8 mouse cellular contexts compared by ENCODE assay signal in the genomic region with DNA sequence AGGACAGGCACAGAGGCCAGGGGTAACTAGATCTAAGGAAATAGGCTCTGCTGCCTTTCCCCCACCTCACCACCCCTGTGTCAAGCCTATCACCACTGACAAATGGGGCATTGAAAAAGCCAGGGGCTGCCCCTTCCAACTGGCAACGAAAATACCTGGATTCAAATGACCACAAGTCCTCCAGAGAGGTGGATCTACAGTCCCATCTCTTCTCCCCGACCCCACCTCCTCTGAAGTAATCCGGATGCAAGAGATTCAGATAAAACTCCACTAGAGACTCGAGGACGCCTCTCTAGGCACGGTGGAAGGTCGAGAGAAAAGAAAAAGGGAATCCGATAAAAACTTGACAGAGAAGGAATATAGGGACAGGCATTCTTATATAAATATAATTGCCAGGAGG. TPM values are rescaled to one million over a fixed set of nuclear protein-coding genes. Genes with fewer than 3 reads are reported as not detected.
DNase-seq lines count a peak whose midpoint lies in the region; ATAC-seq and TF ChIP-seq lines count a peak whose summit lies in the region.

No protein-coding gene starts in this region.

- peak overlapping the region; percentile 66 for H3K9ac ChIP-seq in kidney, embryonic 15.5 days
- peak overlapping the region; percentile 83 for H3K9ac ChIP-seq in hindbrain, embryonic 14.5 days
- peak overlapping the region; percentile 75 for H3K9ac ChIP-seq in midbrain, postnatal 0 days (replicated peaks; ENCODE audit: low read length, poor library complexity, severe bottlenecking)

- H3K36me3 ChIP-seq in kidney, embryonic 15.5 days, result peaks cover 27% of the 10 kb centered on the region
- peaks cover 21% of the 10 kb centered on the region for H3K36me3 ChIP-seq in hindbrain, embryonic 14.5 days (replicated peaks; ENCODE audit: control insufficient read depth, insufficient read depth)
- no peaks in the 10 kb centered on the region for H3K36me3 ChIP-seq in midbrain, postnatal 0 days (ENCODE audit: insufficient read depth, low read length)

- WGBS in kidney, embryonic 15.5 days, result 1% methylated on average over 8 of the region's 8 CpGs
- 3% methylated on average over 8 of the region's 8 CpGs for WGBS in hindbrain, embryonic 14.5 days
- WGBS in midbrain, postnatal 0 days, result 1% methylated on average over 8 of the region's 8 CpGs

- ATAC-seq in kidney, embryonic 15.5 days (replicated peaks; ENCODE audit: low FRiP score), result no peak
- ATAC-seq in hindbrain, embryonic 14.5 days (ENCODE audit: low FRiP score), result no peak
- no peak for ATAC-seq in midbrain, postnatal 0 days (ENCODE audit: low FRiP score)

- H3K4me2 ChIP-seq in kidney, embryonic 15.5 days, result peak overlapping the region; percentile 91
- peak overlapping the region; percentile 85 for H3K4me2 ChIP-seq in hindbrain, embryonic 14.5 days (replicated peaks)
- H3K4me2 ChIP-seq in midbrain, postnatal 0 days (ENCODE audit: low read depth, low read length, poor library complexity, severe bottlenecking), result peak overlapping the region; percentile 52

- no peaks in the 10 kb centered on the region for H3K9me3 ChIP-seq in kidney, embryonic 15.5 days (replicated peaks)
- H3K9me3 ChIP-seq in hindbrain, embryonic 14.5 days (ENCODE audit: control insufficient read depth, low read length), result no peaks in the 10 kb centered on the region
- H3K9me3 ChIP-seq in midbrain, postnatal 0 days (ENCODE audit: low read length), result no peaks in the 10 kb centered on the region

- no peak for DNase-seq in kidney, adult 18-20 months
- DNase-seq in c-Kit-positive CD71-positive TER-119-negative erythroid progenitor cells, embryonic 14.5 days (ENCODE audit: low read depth), result peak; percentile 20
- DNase-seq in hindbrain, embryonic 14.5 days (ENCODE audit: low spot score), result peak; percentile 35
- no peak for DNase-seq in midbrain, postnatal 0 days (ENCODE audit: low spot score)
- DNase-seq in right cerebral cortex, postnatal 10 days (ENCODE audit: low spot score in 2 of 2), result no peak
- no peak for DNase-seq in urinary bladder, adult 18-20 months (ENCODE audit: low spot score in 2 of 2)
- no peak for DNase-seq in frontal cortex, postnatal 14 days (ENCODE audit: low spot score in 2 of 2)

- peak overlapping the region; percentile 68 for H3K4me3 ChIP-seq in kidney, embryonic 15.5 days (replicated peaks)
- H3K4me3 ChIP-seq in hindbrain, embryonic 14.5 days (replicated peaks; ENCODE audit: low read length), result peak overlapping the region; percentile 62
- peak overlapping the region; percentile 63 for H3K4me3 ChIP-seq in midbrain, postnatal 0 days (ENCODE audit: low read depth, low read length)

- TF ChIP-seq CTCF in midbrain, postnatal 0 days (IDR thresholded peaks at IDR 0.05), result no peak

- H3K4me1 ChIP-seq in kidney, embryonic 15.5 days, result peaks cover 19% of the 10 kb centered on the region
- H3K4me1 ChIP-seq in hindbrain, embryonic 14.5 days (replicated peaks; ENCODE audit: control insufficient read depth, insufficient read depth, low read length), result peaks cover 16% of the 10 kb centered on the region
- peaks cover 7% of the 10 kb centered on the region; the same call in 1 of the 2 replicates for H3K4me1 ChIP-seq in midbrain, postnatal 0 days (ENCODE audit: insufficient read depth, low read length)

- H3K27ac ChIP-seq in kidney, embryonic 15.5 days, result peak overlapping the region; percentile 96
- peak overlapping the region; percentile 96 for H3K27ac ChIP-seq in hindbrain, embryonic 14.5 days
- peak overlapping the region; percentile 98; the same call in 1 of the 2 replicates for H3K27ac ChIP-seq in midbrain, postnatal 0 days (ENCODE audit: low read depth, low read length)

- H3K27me3 ChIP-seq in kidney, embryonic 15.5 days, result no peaks in the 10 kb centered on the region
- H3K27me3 ChIP-seq in hindbrain, embryonic 14.5 days (ENCODE audit: control insufficient read depth, insufficient read depth, low read length), result no peaks in the 10 kb centered on the region
- H3K27me3 ChIP-seq in midbrain, postnatal 0 days (ENCODE audit: insufficient read depth, low read length), result no peaks in the 10 kb centered on the region

RNA-seq across cellular contexts. Expression of gene Mphosph9, which starts 0.9 kb away (rescaled TPM):
- polyA plus RNA-seq in kidney, embryonic 15.5 days (2015; fragmentation: Nextera tagmentation; extraction: Ambion mirVana), result 13.4 TPM in 2 replicates
- polyA plus RNA-seq in hindbrain, embryonic 14.5 days (2014; fragmentation: Nextera tagmentation; extraction: Ambion mirVana), result 10.1 and 12.6 TPM in 2 replicates
- 19.0 and 41.0 TPM in 2 replicates for total RNA-seq in midbrain, postnatal 0 days (2014; rRNA removed)
- 6.6 and 9.6 TPM in 2 replicates for polyA plus RNA-seq in midbrain, postnatal 0 days (2015; fragmentation: Nextera tagmentation; extraction: Ambion mirVana)

RNA-seq across cellular contexts. Expression of gene 2810006K23Rik, which starts 1.1 kb away (rescaled TPM):
- polyA plus RNA-seq in kidney, embryonic 15.5 days (2015; fragmentation: Nextera tagmentation; extraction: Ambion mirVana), result 20.0 and 21.7 TPM in 2 replicates
- 9.4 and 10.2 TPM in 2 replicates for polyA plus RNA-seq in hindbrain, embryonic 14.5 days (2014; fragmentation: Nextera tagmentation; extraction: Ambion mirVana)
- 9.0 and 9.4 TPM in 2 replicates for total RNA-seq in midbrain, postnatal 0 days (2014; rRNA removed)
- polyA plus RNA-seq in midbrain, postnatal 0 days (2015; fragmentation: Nextera tagmentation; extraction: Ambion mirVana), result 7.8 TPM in 2 replicates

RNA-seq across cellular contexts. Expression of gene Cdk2ap1, which starts 36.1 kb away (rescaled TPM):
- polyA plus RNA-seq in kidney, embryonic 15.5 days (2015; fragmentation: Nextera tagmentation; extraction: Ambion mirVana), result 39.0 and 44.9 TPM in 2 replicates
- 59.5 and 70.7 TPM in 2 replicates for polyA plus RNA-seq in hindbrain, embryonic 14.5 days (2014; fragmentation: Nextera tagmentation; extraction: Ambion mirVana)
- 104 and 164 TPM in 2 replicates for total RNA-seq in midbrain, postnatal 0 days (2014; rRNA removed)
- 65.0 and 65.2 TPM in 2 replicates for polyA plus RNA-seq in midbrain, postnatal 0 days (2015; fragmentation: Nextera tagmentation; extraction: Ambion mirVana)

Comparison
In these comparisons a context has a peak if more than half of its experiments do, and no peak if none do; other contexts are left out.
1. DNase-seq: peak in c-Kit-positive CD71-positive TER-119-negative erythroid progenitor cells, embryonic 14.5 days (single experiment) and hindbrain, embryonic 14.5 days (single experiment); none in kidney, adult 18-20 months (single experiment), midbrain, postnatal 0 days (single experiment), right cerebral cortex, postnatal 10 days (0 of 2), urinary bladder, adult 18-20 months (0 of 2) and frontal cortex, postnatal 14 days (0 of 2).
2. Peak in every context shown above with its lines, with median percentiles within 50 percentile points of each other: H3K27ac ChIP-seq, H3K4me2 ChIP-seq, H3K4me3 ChIP-seq and H3K9ac ChIP-seq.